Mouse (Mus musculus) heart, adult 18-20 months (tissue): Measurements from ENCODE around the gene Ly6g6d. TPM values are rescaled to one million over a fixed set of nuclear protein-coding genes. Genes with fewer than 3 reads are reported as not detected.
"Not testable (repeated sequence)": the region's sequence is repeated elsewhere in the genome, so short reads cannot be mapped to it uniquely, and the experiment has no call there.

Experiments
- DNase-seq, 2 experiments: peaks; one replicate each; pipeline ENCODE4 v3.0.0; 2021 to 2022; ENCODE audit warnings: mixed read lengths in 1 of 2
- total RNA-seq, 2 experiments: library from RNA; stranded (reverse); gene quantifications; 2 replicates each; pipeline ENCODE4 v1.2.3; 2021

Gene Ly6g6d
- total RNA-seq, 2 experiments from 2014 or later = 0.57 TPM; not detected in 1

GRCm38 (mm10) chr17:35048149-35048931, 29.5 kb downstream of the Ly6g6d start:
- peak; percentile 61 to 63 for DNase-seq

DNA sequence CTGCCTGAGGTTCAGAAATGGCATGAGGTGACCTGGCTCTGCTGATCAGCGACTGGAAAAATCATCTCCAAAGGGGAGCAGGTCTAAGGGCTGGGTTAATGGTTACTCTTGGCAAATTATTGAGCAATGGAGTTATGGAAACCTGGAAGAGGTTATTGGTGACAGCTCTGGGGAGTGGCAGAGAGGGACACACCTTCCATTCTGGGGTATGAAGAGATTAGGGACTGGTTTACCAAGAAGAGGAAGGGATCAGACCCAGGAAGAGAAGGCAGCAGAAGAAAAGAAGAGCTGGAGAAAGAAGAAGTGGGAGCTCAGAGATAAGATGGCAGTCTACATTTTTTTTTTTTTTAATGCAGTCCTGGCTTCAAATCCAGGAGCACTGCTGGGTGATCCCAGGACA, 30.2 kb downstream of the Ly6g6d start:
- DNase-seq = peak in 1 of 2 experiments; percentile 34

GRCm38 (mm10) chr17:35046681-35047455, 31.0 kb downstream of the Ly6g6d start, which contains the start of gene Msh5:
Gene Msh5 (minus strand): TSS chr17:35046745.
- DNase-seq = peak; percentile 97 to 98

DNA sequence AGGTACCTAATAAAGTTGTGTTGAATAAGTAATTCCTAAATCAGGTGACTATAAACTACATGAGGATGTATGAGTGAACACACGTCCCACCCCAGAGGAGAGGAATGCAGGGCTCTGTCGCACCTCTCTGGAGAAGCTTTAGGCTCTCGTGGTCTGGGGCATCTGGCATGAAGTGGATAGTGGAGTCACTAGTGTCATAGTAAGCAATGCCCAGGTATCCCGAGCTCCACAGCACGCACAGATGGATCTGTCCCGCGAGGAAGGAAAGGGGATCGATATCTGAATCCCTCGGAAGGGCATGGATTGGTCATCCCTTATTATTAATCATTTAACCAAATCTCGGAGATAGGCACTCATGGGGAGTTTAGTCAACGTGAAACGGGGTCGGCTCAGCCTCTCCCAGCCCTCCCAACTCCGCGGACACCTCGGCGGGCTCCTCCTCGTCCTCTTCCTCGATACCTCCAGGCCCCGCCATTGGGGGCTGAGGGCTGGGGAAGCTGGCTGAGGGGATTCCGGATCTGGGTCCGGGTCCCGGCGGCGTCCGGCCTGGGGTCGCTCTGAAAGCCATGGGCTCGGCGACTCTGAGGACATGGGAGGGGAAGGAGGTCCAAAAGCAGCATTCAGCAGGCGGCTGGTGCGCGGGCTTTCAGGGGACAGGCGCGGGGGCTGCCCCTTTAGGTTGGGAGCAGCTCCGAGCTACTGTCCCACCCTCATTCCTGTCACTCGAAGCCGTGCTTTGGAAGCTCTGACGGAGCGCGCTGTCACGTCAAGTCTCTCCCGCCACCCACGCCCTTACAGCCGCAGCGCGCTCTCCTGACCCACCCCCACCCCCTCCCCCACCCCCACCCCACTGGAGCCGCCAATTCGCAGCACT, 31.8 kb downstream of the Ly6g6d start:
- DNase-seq = no peak

DNA sequence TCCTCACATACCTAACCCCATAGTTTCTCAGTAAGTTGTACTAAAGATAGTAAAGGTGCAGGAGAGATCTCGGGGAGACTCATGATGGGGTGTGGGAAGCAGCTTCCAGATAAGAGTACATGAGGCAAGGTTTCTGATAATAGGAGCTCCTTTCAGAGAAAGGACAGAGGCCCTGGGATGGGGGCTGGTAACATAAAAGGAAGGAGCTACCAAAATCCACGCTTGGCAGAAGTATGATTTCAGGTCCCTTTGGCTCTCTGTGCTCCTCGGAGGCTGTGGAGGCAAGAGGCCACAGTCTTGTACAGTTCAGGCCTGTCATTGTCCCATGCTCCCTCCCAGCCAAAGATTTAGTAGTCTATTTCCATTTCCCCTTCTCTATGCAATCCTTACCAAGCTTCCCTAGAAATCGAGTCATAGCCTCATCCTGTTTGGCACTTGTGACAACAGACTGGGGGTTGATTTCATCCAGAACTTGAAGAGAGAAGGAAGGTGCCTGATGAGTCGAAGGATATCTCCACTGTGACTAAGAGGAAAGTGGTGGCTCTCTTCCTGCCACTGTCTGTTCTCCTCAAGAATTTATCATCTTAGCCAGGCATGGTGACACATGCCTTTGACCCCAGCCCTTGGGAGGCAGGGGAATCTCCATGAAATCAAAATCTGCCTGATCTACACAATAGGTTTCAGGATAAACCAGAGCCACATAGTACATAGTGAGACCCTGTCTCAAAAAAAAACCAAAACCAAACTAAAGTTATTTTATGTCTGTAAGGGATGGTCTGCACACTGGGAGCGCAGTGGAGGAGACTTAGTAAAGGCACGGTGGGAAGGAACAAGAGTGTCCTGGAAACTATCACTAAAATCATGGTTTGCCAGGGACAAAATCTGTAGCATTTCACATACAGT, 32.7 kb downstream of the Ly6g6d start:
- DNase-seq = no peak

DNA sequence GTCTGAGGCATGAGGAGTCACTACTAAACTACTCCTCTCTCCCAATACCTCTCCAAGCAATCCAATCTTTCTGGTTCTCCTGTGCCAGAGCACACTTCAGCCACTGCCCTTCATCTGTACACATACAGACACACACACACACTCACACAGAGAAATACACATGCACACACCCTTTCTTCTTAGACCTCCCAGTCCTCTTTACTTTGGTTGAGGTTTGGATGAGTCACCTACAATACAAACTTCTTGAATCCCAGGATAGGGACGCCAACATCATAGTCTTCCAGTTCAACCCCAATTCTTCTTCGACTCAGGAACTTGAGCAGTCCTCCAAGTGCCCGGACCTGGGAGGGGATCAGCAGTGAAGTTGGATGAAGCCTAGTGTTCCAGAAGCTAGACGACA, 34.1 kb downstream of the Ly6g6d start:
- no peak for DNase-seq

GRCm38 (mm10) chr17:35039121-35039873, 38.6 kb downstream of the Ly6g6d start:
- no peak for DNase-seq

DNA sequence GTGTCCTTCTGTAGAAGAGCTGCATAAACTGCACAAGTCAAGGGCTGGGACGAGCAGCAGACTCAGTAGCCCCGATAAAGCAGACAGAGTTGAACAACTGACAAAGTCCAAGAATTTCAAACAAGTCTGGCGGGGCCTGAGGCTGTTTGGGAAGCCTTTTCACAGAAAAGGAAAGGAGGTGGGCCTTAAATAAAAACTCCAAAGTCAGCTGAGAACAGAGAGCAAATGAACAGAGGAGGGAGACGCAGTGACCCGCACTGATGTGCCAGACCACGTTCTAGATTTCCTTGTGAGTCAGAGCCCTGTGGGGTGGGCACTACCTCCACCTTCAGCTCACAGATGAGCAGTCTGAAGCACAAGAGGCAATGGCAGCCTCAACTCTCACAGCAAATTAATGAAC, 43.0 kb downstream of the Ly6g6d start:
- no peak for DNase-seq

- not testable (repeated sequence) for DNase-seq
Observed at GRCm38 (mm10) chr17:35033703-35034102, 44.2 kb downstream of the Ly6g6d start.

DNA sequence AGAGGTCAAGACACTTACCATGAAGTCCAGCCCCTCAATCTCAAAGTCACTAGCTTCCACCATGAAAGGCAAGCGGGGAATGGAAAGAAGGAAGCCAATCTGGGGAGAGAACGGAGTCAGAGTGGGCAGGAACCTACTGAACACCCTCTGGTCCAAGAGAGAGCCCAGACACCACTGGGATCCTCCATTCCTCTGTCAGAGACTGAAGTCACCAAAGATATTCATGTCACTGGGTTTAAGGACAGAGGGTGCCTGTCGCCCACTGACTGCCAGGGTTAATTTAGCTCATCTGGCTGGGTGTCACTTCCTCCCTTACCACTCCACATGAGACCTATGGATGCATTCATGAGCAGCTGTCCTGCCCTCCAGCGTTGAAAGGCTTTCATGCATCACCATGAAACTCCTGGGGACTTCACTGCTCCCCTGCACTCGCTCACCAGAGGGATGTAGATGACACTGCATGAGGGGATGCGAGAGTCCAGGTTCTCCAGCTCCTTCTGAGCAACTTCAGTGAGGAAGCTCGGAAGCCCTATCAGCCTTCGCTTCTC, 45.5 kb downstream of the Ly6g6d start:
- no peak for DNase-seq

DNA sequence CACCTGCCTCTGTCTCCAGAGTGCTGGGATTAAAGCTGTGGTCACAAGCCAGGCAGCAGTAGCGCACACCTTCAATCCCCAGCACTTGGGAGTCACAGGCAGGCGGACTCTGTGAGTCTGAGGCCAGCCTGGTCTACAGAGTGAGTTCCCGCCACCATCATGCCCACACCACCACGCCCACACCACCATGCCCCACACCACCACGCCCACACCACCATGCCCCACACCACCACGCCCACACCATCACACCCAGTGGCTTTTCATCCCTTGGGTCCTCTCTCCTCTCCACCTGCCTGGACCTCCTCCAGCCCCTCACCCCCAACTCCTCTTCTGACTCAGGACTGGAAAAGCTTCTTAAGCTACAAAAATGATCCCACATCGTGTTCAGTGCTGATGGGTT, 46.0 kb downstream of the Ly6g6d start:
- no peak for DNase-seq

GRCm38 (mm10) chr17:35031272-35031671, 46.6 kb downstream of the Ly6g6d start:
- no peak for DNase-seq

- no peak for DNase-seq
Observed at GRCm38 (mm10) chr17:35029691-35030532, 48.0 kb downstream of the Ly6g6d start.

DNA sequence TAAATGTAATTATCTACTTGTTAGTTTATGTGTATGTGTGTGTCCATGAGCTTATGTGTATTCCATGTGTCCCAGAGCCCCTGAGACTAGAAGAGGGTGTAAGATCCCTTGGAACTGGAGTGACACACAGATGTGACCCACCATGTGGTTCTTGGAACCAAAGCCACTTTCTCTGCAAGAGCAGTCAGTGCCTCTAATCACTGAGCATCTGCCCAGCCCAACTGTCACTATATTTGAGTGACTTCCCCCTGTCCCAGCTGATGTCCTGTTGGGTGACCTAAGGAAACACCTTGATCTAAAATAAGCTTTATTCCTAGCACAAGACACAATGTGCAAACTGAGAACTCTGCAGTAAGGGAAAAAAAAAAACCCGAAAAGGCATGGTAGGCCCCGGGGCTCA, 49.5 kb downstream of the Ly6g6d start:
- no peak for DNase-seq

DNA sequence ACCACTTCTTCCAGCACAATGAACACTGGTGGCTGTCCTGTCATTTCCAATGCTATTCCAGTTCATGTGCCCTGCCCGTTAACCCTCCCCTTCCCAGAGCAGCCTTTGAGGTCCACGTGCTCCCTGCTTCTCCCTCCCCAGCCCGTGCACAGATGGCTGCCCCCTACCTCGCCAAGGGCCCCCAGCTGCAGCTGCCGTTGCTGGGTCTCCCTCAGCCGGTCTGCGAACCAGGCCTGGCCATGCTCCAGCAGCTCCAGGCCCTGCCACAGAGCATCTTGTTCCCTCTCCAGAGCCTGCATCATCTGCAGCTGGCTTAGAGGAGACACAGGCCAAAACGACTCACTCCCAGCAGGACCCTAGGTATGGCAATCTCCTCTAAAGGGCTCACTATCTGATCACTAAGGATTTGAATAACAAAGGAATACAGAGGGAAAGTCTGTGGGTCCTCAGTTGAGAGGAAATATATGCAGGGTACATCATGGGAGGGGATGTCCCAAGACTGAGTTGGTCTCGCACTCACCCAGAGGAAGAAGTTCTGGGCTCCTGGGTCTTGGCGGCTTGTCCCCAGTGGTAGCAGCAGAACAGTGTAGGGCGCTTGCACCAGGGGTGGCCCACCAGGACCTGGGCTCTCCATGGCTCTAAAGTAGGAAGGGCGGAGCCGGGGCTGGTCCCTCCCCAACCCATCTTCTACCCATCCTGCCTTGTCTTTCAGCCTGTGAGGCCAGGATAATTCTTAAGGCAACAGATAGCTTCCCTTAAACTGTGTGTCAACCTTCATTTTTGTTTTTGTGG, 50.4 kb downstream of the Ly6g6d start, which contains the start of gene Sapcd1:
Gene Sapcd1 (minus strand): TSS at position 740 of the 792 bp plus-strand sequence.
- no peak for DNase-seq

GRCm38 (mm10) chr17:35026206-35026605, 51.7 kb downstream of the Ly6g6d start:
- DNase-seq = no peak

GRCm38 (mm10) chr17:35024691-35025488, 53.0 kb downstream of the Ly6g6d start:
- peak in 1 of 2 experiments; percentile 42 for DNase-seq
